Mouse (Mus musculus) heart, embryonic 11.5 days (tissue): ENCODE results near the gene Stk39. TPM values are rescaled to one million over a fixed set of nuclear protein-coding genes. Genes with fewer than 3 reads are reported as not detected.

Experiments used
- ATAC-seq: fragments of 200-750 bp; cut with Nextera tagmentation; replicated peaks from 2 replicates; pipeline ENCODE4 v1.8.0; 2017; ENCODE audit warnings: moderate library complexity; ENCODE audit not compliant: insufficient number of reproducible peaks, low FRiP score, low TSS enrichment
- H3K27ac ChIP-seq: fragments of 300-500 bp; sonication (generic); 2 replicates; pipeline ENCODE4 v1.5.1; 2014; ENCODE audit warnings: mild to moderate bottlenecking, low read depth, low read length
- H3K27me3 ChIP-seq: fragments of 300-500 bp; sonication (generic); 2 replicates; pipeline ENCODE4 v1.6.1; 2014; ENCODE audit warnings: mild to moderate bottlenecking, low read length, mixed read lengths; ENCODE audit not compliant: control insufficient read depth, insufficient read depth
- H3K36me3 ChIP-seq: fragments of 300-500 bp; sonication (generic); 2 replicates; pipeline ENCODE4 v1.6.1; 2014; ENCODE audit warnings: mild to moderate bottlenecking, low read length, moderate library complexity, mixed read lengths; ENCODE audit not compliant: control insufficient read depth, insufficient read depth
- H3K4me1 ChIP-seq: fragments of 300-500 bp; sonication (generic); 2 replicates; pipeline ENCODE4 v1.6.1; 2014; ENCODE audit warnings: low read length; ENCODE audit not compliant: control insufficient read depth, insufficient read depth
- H3K4me2 ChIP-seq: fragments of 300-500 bp; sonication (generic); 2 replicates; pipeline ENCODE4 v1.6.1; 2014; ENCODE audit warnings: mild to moderate bottlenecking, moderate library complexity
- H3K4me3 ChIP-seq: fragments of 300-500 bp; sonication (generic); 2 replicates; pipeline ENCODE4 v1.5.1; 2014; ENCODE audit warnings: low read depth, low read length
- H3K9ac ChIP-seq: fragments of 300-500 bp; sonication (generic); 2 replicates; pipeline ENCODE4 v1.6.1; 2014; ENCODE audit warnings: mild to moderate bottlenecking, low read depth, low read length, moderate library complexity
- H3K9me3 ChIP-seq: fragments of 300-500 bp; sonication (generic); replicated peaks from 2 replicates; pipeline ENCODE4 v1.6.1; 2016; ENCODE audit warnings: low read length; ENCODE audit not compliant: control insufficient read depth
- WGBS: fragments of 180-500 bp; shearing (Covaris S2); extraction: QIAGEN DNeasy Blood & Tissue Kit; methylation state at CpG from one replicate; pipeline ENCODE4 v1.1.7; 2014; ENCODE audit not compliant: insufficient replicate concordance; 5-methylcytosine and 5-hydroxymethylcytosine counted together
- polyA plus RNA-seq: library from polyadenylated mRNA; unstranded; fragments of >200 nt; fragmentation: Nextera tagmentation; extraction: Ambion mirVana; gene quantifications from 2 replicates; pipeline ENCODE4 v1.2.1, GENCODE M21; 2014

Gene Stk39
- polyA plus RNA-seq, 1 experiment from 2014 or later = 58.3 TPM

- Histone ChIP-seq H3K36me3 (peaks cover 2% of the 10 kb centered on the region; the same call in 1 of the 2 replicates), H3K4me2 (no peak overlapping the region), H3K9me3 (no peaks in the 10 kb centered on the region), H3K4me1 (no peaks in the 10 kb centered on the region), H3K27me3 (no peaks in the 10 kb centered on the region), H3K27ac (no peak overlapping the region), H3K9ac (no peak overlapping the region), H3K4me3 (no peak overlapping the region)
- 67% methylated on average over 8 of the region's 8 CpGs for WGBS
- ATAC-seq = no peak
Observed at GRCm38 (mm10) chr2:68346606-68347237, 125.3 kb downstream of the Stk39 start.

GRCm38 (mm10) chr2:68345269-68345668, 126.8 kb downstream of the Stk39 start:
- Histone ChIP-seq H3K4me3 (no peak overlapping the region), H3K27ac (no peak overlapping the region), H3K9me3 (no peaks in the 10 kb centered on the region), H3K27me3 (no peaks in the 10 kb centered on the region), H3K4me1 (no peaks in the 10 kb centered on the region), H3K9ac (no peak overlapping the region), H3K36me3 (peaks cover 2% of the 10 kb centered on the region; the same call in 1 of the 2 replicates), H3K4me2 (no peak overlapping the region)
- ATAC-seq = no peak
- WGBS = 83% methylated on average over 9 of the region's 9 CpGs

- no peaks in the 10 kb centered on the region for H3K4me1 ChIP-seq
- no peak overlapping the region for H3K27ac ChIP-seq
- no peaks in the 10 kb centered on the region for H3K9me3 ChIP-seq
- 80% methylated on average over 4 of the region's 4 CpGs for WGBS
- H3K4me3 ChIP-seq = no peak overlapping the region
- no peak for ATAC-seq
- H3K4me2 ChIP-seq = no peak overlapping the region
- H3K9ac ChIP-seq = no peak overlapping the region
- H3K36me3 ChIP-seq = peaks cover 2% of the 10 kb centered on the region; the same call in 1 of the 2 replicates
- no peaks in the 10 kb centered on the region for H3K27me3 ChIP-seq
Observed at GRCm38 (mm10) chr2:68343751-68344150, 128.3 kb downstream of the Stk39 start.

GRCm38 (mm10) chr2:68342122-68342646, 129.9 kb downstream of the Stk39 start:
- Histone ChIP-seq H3K27ac (no peak overlapping the region), H3K9ac (no peak overlapping the region), H3K4me3 (no peak overlapping the region), H3K4me1 (no peaks in the 10 kb centered on the region), H3K9me3 (no peaks in the 10 kb centered on the region), H3K27me3 (no peaks in the 10 kb centered on the region), H3K4me2 (no peak overlapping the region), H3K36me3 (peaks cover 2% of the 10 kb centered on the region; the same call in 1 of the 2 replicates)
- 86% methylated on average over 7 of the region's 7 CpGs for WGBS
- ATAC-seq = no peak

- no peaks in the 10 kb centered on the region; the same call in 1 of the 2 replicates for H3K36me3 ChIP-seq
- no peak overlapping the region for H3K4me2 ChIP-seq
- no peaks in the 10 kb centered on the region for H3K4me1 ChIP-seq
- H3K27ac ChIP-seq = no peak overlapping the region
- H3K9me3 ChIP-seq = no peaks in the 10 kb centered on the region
- 87% methylated on average over 6 of the region's 6 CpGs for WGBS
- H3K9ac ChIP-seq = no peak overlapping the region
- no peak overlapping the region for H3K4me3 ChIP-seq
- no peaks in the 10 kb centered on the region for H3K27me3 ChIP-seq
- no peak for ATAC-seq
Observed at GRCm38 (mm10) chr2:68336913-68337312, 135.2 kb downstream of the Stk39 start.

GRCm38 (mm10) chr2:68334945-68335344, 137.1 kb downstream of the Stk39 start:
- Histone ChIP-seq H3K27me3 (no peaks in the 10 kb centered on the region), H3K4me1 (no peaks in the 10 kb centered on the region), H3K27ac (no peak overlapping the region), H3K9me3 (no peaks in the 10 kb centered on the region), H3K4me2 (no peak overlapping the region), H3K36me3 (no peaks in the 10 kb centered on the region; the same call in 1 of the 2 replicates), H3K9ac (no peak overlapping the region), H3K4me3 (no peak overlapping the region)
- 76% methylated on average over 5 of the region's 5 CpGs for WGBS
- no peak for ATAC-seq

GRCm38 (mm10) chr2:68325306-68325705, 146.8 kb downstream of the Stk39 start:
- Histone ChIP-seq H3K27ac (no peak overlapping the region), H3K27me3 (no peaks in the 10 kb centered on the region), H3K36me3 (no peaks in the 10 kb centered on the region), H3K4me3 (no peak overlapping the region), H3K4me1 (peaks cover 9% of the 10 kb centered on the region), H3K9me3 (no peaks in the 10 kb centered on the region), H3K4me2 (no peak overlapping the region), H3K9ac (no peak overlapping the region)
- WGBS = 68% methylated on average over 5 of the region's 5 CpGs
- ATAC-seq = no peak

- Histone ChIP-seq H3K27ac (peak overlapping the region; percentile 29; the same call in 1 of the 2 replicates), H3K4me2 (no peak overlapping the region), H3K4me1 (peaks cover 19% of the 10 kb centered on the region), H3K27me3 (no peaks in the 10 kb centered on the region), H3K9me3 (no peaks in the 10 kb centered on the region), H3K9ac (no peak overlapping the region), H3K36me3 (no peaks in the 10 kb centered on the region), H3K4me3 (no peak overlapping the region)
- 84% methylated on average over 5 of the region's 5 CpGs for WGBS
- no peak for ATAC-seq
Observed at GRCm38 (mm10) chr2:68321230-68321629, 150.8 kb downstream of the Stk39 start.

GRCm38 (mm10) chr2:68320670-68321069, 151.4 kb downstream of the Stk39 start:
- no peak for ATAC-seq
- Histone ChIP-seq H3K4me3 (no peak overlapping the region), H3K9ac (no peak overlapping the region), H3K36me3 (no peaks in the 10 kb centered on the region), H3K27ac (peak overlapping the region; percentile 29; the same call in 1 of the 2 replicates), H3K4me1 (peaks cover 19% of the 10 kb centered on the region), H3K4me2 (no peak overlapping the region), H3K9me3 (no peaks in the 10 kb centered on the region), H3K27me3 (no peaks in the 10 kb centered on the region)
- WGBS = 42% methylated on average over 10 of the region's 10 CpGs
